Mouse (Mus musculus) forebrain, embryonic 13.5 days (tissue): ENCODE measurements around the gene Rhbg. TPM values are rescaled to one million over a fixed set of nuclear protein-coding genes. Genes with fewer than 3 reads are reported as not detected.
"Not testable (repeated sequence)": the region's sequence is repeated elsewhere in the genome, so short reads cannot be mapped to it uniquely, and the experiment has no call there.

Source experiments
- ATAC-seq: fragments of 200-750 bp; cut with Nextera tagmentation; 2 replicates; pipeline ENCODE4 v1.8.0; 2017
- H3K27ac ChIP-seq: fragments of 300-500 bp; sonication (generic); 2 replicates; pipeline ENCODE4 v1.5.1; 2015; ENCODE audit warnings: inconsistent platforms, mild to moderate bottlenecking, moderate library complexity
- H3K27me3 ChIP-seq: fragments of 300-500 bp; sonication (generic); 2 replicates; pipeline ENCODE4 v1.6.1; 2015; ENCODE audit warnings: mild to moderate bottlenecking, inconsistent platforms
- H3K36me3 ChIP-seq: fragments of 300-500 bp; sonication (generic); 2 replicates; pipeline ENCODE4 v1.6.1; 2015; ENCODE audit warnings: mild to moderate bottlenecking, inconsistent platforms; ENCODE audit not compliant: poor library complexity, severe bottlenecking
- H3K4me1 ChIP-seq: fragments of 300-500 bp; sonication (generic); 2 replicates; pipeline ENCODE4 v1.6.1; 2015; ENCODE audit warnings: inconsistent platforms
- H3K4me2 ChIP-seq: fragments of 300-500 bp; sonication (generic); 2 replicates; pipeline ENCODE4 v1.6.1; 2015; ENCODE audit warnings: inconsistent platforms, mild to moderate bottlenecking, moderate library complexity
- H3K4me3 ChIP-seq: fragments of 300-500 bp; sonication (generic); 2 replicates; pipeline ENCODE4 v1.5.1; 2015; ENCODE audit warnings: mild to moderate bottlenecking, inconsistent platforms
- H3K9ac ChIP-seq: fragments of 300-500 bp; sonication (generic); 2 replicates; pipeline ENCODE4 v1.6.1; 2015; ENCODE audit warnings: mild to moderate bottlenecking, inconsistent platforms
- H3K9me3 ChIP-seq: fragments of 300-500 bp; sonication (generic); replicated peaks from 2 replicates; pipeline ENCODE4 v1.6.1; 2016; ENCODE audit warnings: inconsistent platforms
- WGBS: fragments of 180-500 bp; shearing (Covaris S2); methylation state at CpG from one replicate; pipeline ENCODE4 v1.1.7; 2015; 5-methylcytosine and 5-hydroxymethylcytosine counted together
- polyA plus RNA-seq: library from polyadenylated mRNA; unstranded; fragments of >200 nt; fragmentation: Nextera tagmentation; extraction: Ambion mirVana; gene quantifications from 2 replicates; pipeline ENCODE4 v1.2.1, GENCODE M21; 2015

Rhbg gene
- polyA plus RNA-seq = 0.18 and 0.26 TPM in 2 replicates

GRCm38 (mm10) chr3:88254268-88254926 is at the start of gene Rhbg:
Rhbg (minus strand) TSS chr3:88254709.
- Histone ChIP-seq H3K9ac (peak within 1 kb of the TSS; percentile 66), H3K4me2 (peak within 1 kb of the TSS; percentile 64), H3K27me3 (peaks cover 33% of the 10 kb centered on the region), H3K27ac (no peak within 1 kb of the TSS), H3K36me3 (no peaks in the 10 kb centered on the region), H3K4me1 (peaks cover 8% of the 10 kb centered on the region), H3K9me3 (no peaks in the 10 kb centered on the region), H3K4me3 (peak within 1 kb of the TSS; percentile 36)
- no peak for ATAC-seq
- WGBS = 1% methylated on average over 33 of the region's 34 CpGs

DNA sequence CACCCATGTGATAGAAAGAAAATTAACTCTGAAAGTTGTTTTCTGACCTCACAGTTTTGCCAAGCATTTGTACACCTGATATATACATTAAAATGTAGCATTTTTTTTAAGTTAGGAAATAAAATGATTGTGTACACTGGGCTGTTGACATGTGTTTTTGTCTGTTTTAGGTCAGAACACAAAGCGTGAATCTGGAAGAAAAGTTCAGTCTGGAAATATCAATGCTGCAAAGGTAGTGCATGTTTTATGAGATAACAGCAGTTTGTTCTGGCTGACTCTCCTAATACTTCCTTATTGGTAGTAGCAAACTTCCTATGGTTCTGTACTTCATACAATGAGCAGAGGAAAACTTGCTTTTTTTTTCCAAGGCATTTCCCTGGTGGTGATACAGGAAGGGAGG is 44.7 kb upstream of the Rhbg start:
- no peak overlapping the region for H3K4me2 ChIP-seq
- no peak overlapping the region for H3K4me3 ChIP-seq
- H3K4me1 ChIP-seq = peaks cover 26% of the 10 kb centered on the region
- H3K36me3 ChIP-seq = peaks cover 52% of the 10 kb centered on the region
- no peaks in the 10 kb centered on the region for H3K9me3 ChIP-seq
- no peak overlapping the region for H3K27ac ChIP-seq
- H3K27me3 ChIP-seq = no peaks in the 10 kb centered on the region
- no peak for ATAC-seq
- 96% methylated on average over 1 of the region's 1 CpGs for WGBS
- no peak overlapping the region for H3K9ac ChIP-seq

GRCm38 (mm10) chr3:88297321-88297851 is 42.9 kb upstream of the Rhbg start:
- under 1% methylated on average over 30 of the region's 30 CpGs for WGBS
- peak overlapping the region; percentile 91 for H3K27ac ChIP-seq
- H3K9ac ChIP-seq = peak overlapping the region; percentile 83

DNA sequence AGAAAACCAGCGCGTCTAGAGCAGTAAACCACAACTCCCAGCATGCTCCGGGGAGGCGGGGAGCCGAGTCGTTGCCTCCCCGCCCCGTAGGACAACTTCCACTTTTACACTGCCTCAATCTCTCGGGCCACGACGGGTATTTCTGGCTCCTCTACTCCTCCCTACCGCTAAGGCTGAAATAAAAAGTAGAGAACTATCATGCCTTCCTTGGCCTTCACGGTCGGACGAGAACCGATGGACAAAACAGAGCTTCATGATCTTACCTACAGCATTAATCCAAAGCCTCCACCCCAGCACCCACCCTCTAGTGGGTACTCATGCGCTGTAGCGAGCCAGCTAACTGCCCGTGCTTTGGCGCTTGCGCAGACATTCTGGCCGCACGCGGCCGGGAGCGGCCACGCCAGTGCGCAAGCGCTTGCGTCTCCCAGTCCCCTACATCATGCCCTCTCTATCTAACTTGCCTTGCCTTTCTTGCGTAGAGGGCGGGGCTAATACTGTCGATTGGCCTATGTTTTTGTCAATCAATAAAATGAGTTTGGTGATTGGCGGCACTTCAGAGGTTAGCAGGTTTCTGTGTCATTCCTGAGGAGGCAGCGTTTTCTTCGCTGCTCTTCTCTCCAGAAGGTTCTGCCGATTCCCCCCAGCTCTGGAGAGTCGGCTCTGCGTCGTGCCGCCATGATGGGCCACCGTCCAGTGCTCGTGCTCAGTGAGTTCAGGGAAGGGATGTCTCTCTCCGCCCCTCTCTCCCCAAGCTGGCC is 42.2 kb upstream of the Rhbg start, which contains the start of the genes Tsacc and Cct3:
TSS of gene Tsacc (minus strand) at position 439 of the 758 bp plus-strand sequence.
TSS of gene Cct3 (plus strand) at position 556 of the 758 bp plus-strand sequence.
- H3K9me3 ChIP-seq = no peaks in the 10 kb centered on the region
- peaks cover 29% of the 10 kb centered on the region for H3K36me3 ChIP-seq
- under 1% methylated on average over 43 of the region's 44 CpGs for WGBS
- H3K27ac ChIP-seq = peak within 1 kb of the TSS; percentile 91
- peak; percentile 99 for ATAC-seq
- H3K4me3 ChIP-seq = peak within 1 kb of the TSS; percentile 76
- peaks cover 26% of the 10 kb centered on the region for H3K4me1 ChIP-seq
- H3K9ac ChIP-seq = peak within 1 kb of the TSS; percentile 83
- peak within 1 kb of the TSS; percentile 89 for H3K4me2 ChIP-seq
- H3K27me3 ChIP-seq = no peaks in the 10 kb centered on the region

More at GRCm38 (mm10) chr3:88297321-88297851, 42.9 kb upstream of the Rhbg start:
- H3K4me3 ChIP-seq = peak overlapping the region; percentile 76
- peak overlapping the region; percentile 89 for H3K4me2 ChIP-seq
- H3K4me1 ChIP-seq = peaks cover 26% of the 10 kb centered on the region
- H3K36me3 ChIP-seq = peaks cover 36% of the 10 kb centered on the region
- no peaks in the 10 kb centered on the region for H3K27me3 ChIP-seq
- ATAC-seq = no peak
- H3K9me3 ChIP-seq = no peaks in the 10 kb centered on the region

GRCm38 (mm10) chr3:88296110-88296560 is 41.6 kb upstream of the Rhbg start:
- WGBS = under 1% methylated on average over 12 of the region's 12 CpGs
- H3K4me2 ChIP-seq = peak overlapping the region; percentile 89

GRCm38 (mm10) chr3:88295272-88295671 is 40.8 kb upstream of the Rhbg start:
- not testable (repeated sequence) for ATAC-seq, H3K27me3 ChIP-seq, H3K9me3 ChIP-seq, H3K27ac ChIP-seq
- H3K36me3 ChIP-seq = peaks cover 15% of the 10 kb centered on the region
- peak overlapping the region; percentile 38; the same call in 1 of the 2 replicates for H3K9ac ChIP-seq
- peak overlapping the region; percentile 89 for H3K4me2 ChIP-seq
- H3K4me1 ChIP-seq = peaks cover 26% of the 10 kb centered on the region
- H3K4me3 ChIP-seq = peak overlapping the region; percentile 76; the same call in 1 of the 2 replicates
- 85% methylated on average over 1 of the region's 1 CpGs for WGBS

More at GRCm38 (mm10) chr3:88296110-88296560, 41.6 kb upstream of the Rhbg start:
- H3K4me3 ChIP-seq = peak overlapping the region; percentile 76
- H3K4me1 ChIP-seq = peaks cover 26% of the 10 kb centered on the region
- no peaks in the 10 kb centered on the region for H3K9me3 ChIP-seq
- peak; percentile 32 for ATAC-seq
- no peaks in the 10 kb centered on the region for H3K27me3 ChIP-seq
- H3K9ac ChIP-seq = peak overlapping the region; percentile 72
- H3K27ac ChIP-seq = peak overlapping the region; percentile 90
- peaks cover 23% of the 10 kb centered on the region for H3K36me3 ChIP-seq

- Histone ChIP-seq H3K9me3 (no peaks in the 10 kb centered on the region), H3K27me3 (no peaks in the 10 kb centered on the region), H3K27ac (no peak overlapping the region), H3K4me2 (no peak overlapping the region), H3K9ac (no peak overlapping the region), H3K36me3 (no peaks in the 10 kb centered on the region), H3K4me1 (peaks cover 8% of the 10 kb centered on the region), H3K4me3 (no peak overlapping the region)
- 37% methylated on average over 4 of the region's 4 CpGs for WGBS
- ATAC-seq = no peak
These were observed 37.5 kb upstream of the Rhbg start for GRCm38 (mm10) chr3:88291970-88292369.

DNA sequence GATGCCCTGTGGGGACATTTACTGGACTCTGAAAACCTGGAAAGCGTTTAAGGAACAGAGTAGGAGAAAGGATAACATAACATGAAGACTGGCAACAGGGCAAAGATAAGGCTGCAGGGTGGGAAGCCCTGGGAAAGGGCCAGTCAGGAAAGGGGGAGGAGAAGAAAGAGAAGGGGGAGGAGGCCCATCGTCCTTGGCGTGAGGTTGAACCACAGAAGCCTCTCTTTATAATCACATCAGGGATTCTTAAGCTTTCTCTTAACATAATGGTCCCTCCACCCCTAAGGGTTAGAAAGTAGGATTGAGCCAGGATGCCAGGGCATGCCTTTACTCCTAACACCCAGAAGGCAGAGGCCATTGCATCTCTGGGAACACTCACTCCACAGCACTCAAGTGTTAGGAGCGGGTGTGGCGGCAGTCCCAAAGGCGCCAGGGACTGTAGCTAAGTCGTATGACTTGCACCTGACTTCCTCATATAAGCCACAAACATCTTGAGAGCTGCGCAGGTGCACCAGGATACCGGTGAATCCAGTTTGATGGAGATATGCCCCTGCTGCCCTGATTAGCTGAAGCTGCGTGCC is 33.7 kb upstream of the Rhbg start:
- not testable (repeated sequence) for H3K4me2 ChIP-seq, H3K4me3 ChIP-seq, H3K27ac ChIP-seq, H3K36me3 ChIP-seq, H3K9ac ChIP-seq, H3K4me1 ChIP-seq, ATAC-seq, H3K9me3 ChIP-seq, H3K27me3 ChIP-seq
- 70% methylated on average over 9 of the region's 10 CpGs for WGBS

GRCm38 (mm10) chr3:88287110-88287509 is 32.6 kb upstream of the Rhbg start, which contains the start of gene Gm38392:
Gm38392 (minus strand) TSS chr3:88287210.
- H3K4me1 ChIP-seq = no peaks in the 10 kb centered on the region
- no peak for ATAC-seq
- H3K27me3 ChIP-seq = no peaks in the 10 kb centered on the region
- H3K9me3 ChIP-seq = no peaks in the 10 kb centered on the region
- no peak within 1 kb of the TSS for H3K4me2 ChIP-seq
- no peak within 1 kb of the TSS for H3K4me3 ChIP-seq
- no peak within 1 kb of the TSS for H3K9ac ChIP-seq
- H3K36me3 ChIP-seq = 0 out of 2 replicates have a peak, but pooled peaks cover 3% of the 10 kb centered on the region
- H3K27ac ChIP-seq = no peak within 1 kb of the TSS
- WGBS = 99% methylated on average over 4 of the region's 4 CpGs

DNA sequence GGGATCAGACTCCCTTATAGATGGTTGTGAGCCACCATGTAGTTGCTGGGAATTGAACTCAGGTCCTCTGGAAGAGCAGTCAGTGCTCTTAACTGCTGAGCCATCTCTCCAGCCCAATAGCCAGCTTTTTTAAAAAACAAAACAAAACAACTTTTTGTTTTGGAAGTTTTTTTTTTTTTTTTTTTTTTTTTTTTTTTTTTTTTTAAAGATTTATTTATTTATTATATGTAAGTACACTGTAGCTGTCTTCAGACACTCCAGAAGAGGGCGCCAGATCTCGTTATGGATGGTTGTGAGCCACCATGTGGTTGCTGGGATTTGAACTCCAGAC is 31.0 kb upstream of the Rhbg start:
- H3K4me2 ChIP-seq, H3K27ac ChIP-seq, H3K27me3 ChIP-seq, H3K36me3 ChIP-seq, H3K9me3 ChIP-seq, H3K4me1 ChIP-seq, H3K4me3 ChIP-seq, ATAC-seq, H3K9ac ChIP-seq: not testable (repeated sequence)
- WGBS = no CpG with 5 or more reads among the region's 2 CpGs

GRCm38 (mm10) chr3:88284815-88285564 is 30.5 kb upstream of the Rhbg start:
- not testable (repeated sequence) for H3K4me2 ChIP-seq, H3K36me3 ChIP-seq, H3K4me3 ChIP-seq, H3K9ac ChIP-seq, ATAC-seq, H3K4me1 ChIP-seq, H3K9me3 ChIP-seq, H3K27me3 ChIP-seq, H3K27ac ChIP-seq
- 97% methylated on average over 14 of the region's 14 CpGs for WGBS
